Mouse (Mus musculus) retina, postnatal 7 days (tissue): ENCODE measurements around the gene 4930519P11Rik.
A peak's percentile ranks its signal among the peaks of the same experiment; 100 is the strongest.

Source experiments
- DNase-seq: peaks from one replicate; pipeline ENCODE4 v3.0.0-alpha.2; 2012; ENCODE audit warnings: low read depth, low spot score

The 4930519P11Rik gene

GRCm38 (mm10) chr2:154613118-154614115 lies at the start of gene 4930519P11Rik, which contains the start of gene Zfp341:
Gene 4930519P11Rik (minus strand): TSS chr2:154613437.
Gene Zfp341 (plus strand): TSS chr2:154613297.
- peak; percentile 88 for DNase-seq

GRCm38 (mm10) chr2:154659531-154660074 lies 46.4 kb upstream of the 4930519P11Rik start:
- no peak for DNase-seq

GRCm38 (mm10) chr2:154659070-154659469 lies 45.8 kb upstream of the 4930519P11Rik start:
- DNase-seq: no peak

- no peak for DNase-seq
Measured at GRCm38 (mm10) chr2:154657486-154658237, 44.4 kb upstream of the 4930519P11Rik start.

GRCm38 (mm10) chr2:154656710-154657485 lies 43.7 kb upstream of the 4930519P11Rik start:
- DNase-seq: peak; percentile 94

- no peak for DNase-seq
Measured at GRCm38 (mm10) chr2:154655878-154656414, 42.7 kb upstream of the 4930519P11Rik start.

- no peak for DNase-seq
Measured at GRCm38 (mm10) chr2:154654976-154655375, 41.7 kb upstream of the 4930519P11Rik start.

- no peak for DNase-seq
Measured at GRCm38 (mm10) chr2:154651363-154651762, 38.1 kb upstream of the 4930519P11Rik start, which contains the start of gene Chmp4b. Gene Chmp4b (plus strand): TSS chr2:154651705.

- DNase-seq: no peak
Measured at GRCm38 (mm10) chr2:154650404-154650803, 37.2 kb upstream of the 4930519P11Rik start.

GRCm38 (mm10) chr2:154648086-154648485 lies 34.8 kb upstream of the 4930519P11Rik start:
- no peak for DNase-seq

GRCm38 (mm10) chr2:154646634-154647033 lies 33.4 kb upstream of the 4930519P11Rik start:
- DNase-seq: no peak

- DNase-seq: no peak
Measured at GRCm38 (mm10) chr2:154642712-154643385, 29.6 kb upstream of the 4930519P11Rik start.

GRCm38 (mm10) chr2:154642005-154642459 lies 28.8 kb upstream of the 4930519P11Rik start:
- DNase-seq: no peak

- no peak for DNase-seq
Measured at GRCm38 (mm10) chr2:154641176-154641575, 27.9 kb upstream of the 4930519P11Rik start.

- DNase-seq: no peak
Measured at GRCm38 (mm10) chr2:154639115-154639514, 25.9 kb upstream of the 4930519P11Rik start.

GRCm38 (mm10) chr2:154638521-154638920 lies 25.3 kb upstream of the 4930519P11Rik start:
- no peak for DNase-seq

GRCm38 (mm10) chr2:154635826-154636225 lies 22.6 kb upstream of the 4930519P11Rik start:
- no peak for DNase-seq

GRCm38 (mm10) chr2:154633876-154634644 lies 20.8 kb upstream of the 4930519P11Rik start:
- DNase-seq: no peak

GRCm38 (mm10) chr2:154633039-154633742 lies 20.0 kb upstream of the 4930519P11Rik start:
- DNase-seq: no peak
